Mouse (Mus musculus) kidney, embryonic 16.5 days (tissue): ENCODE data around the gene Setd1a. TPM values are rescaled to one million over a fixed set of nuclear protein-coding genes. Genes with fewer than 3 reads are reported as not detected.
A peak's percentile ranks its signal among the peaks of the same experiment; 100 is the strongest.
"Not testable (repeated sequence)": the region's sequence is repeated elsewhere in the genome, so short reads cannot be mapped to it uniquely, and the experiment has no call there.

Experiments used
- ATAC-seq: fragments of 200-750 bp; cut with Nextera tagmentation; 2 replicates; pipeline ENCODE4 v1.8.0; 2017; ENCODE audit warnings: moderate TSS enrichment; ENCODE audit not compliant: low FRiP score, low TSS enrichment
- H3K27ac ChIP-seq: fragments of 300-500 bp; sonication (generic); 2 replicates; pipeline ENCODE4 v1.5.1; 2014; ENCODE audit warnings: low read length
- H3K27me3 ChIP-seq: fragments of 300-500 bp; sonication (generic); 2 replicates; pipeline ENCODE4 v1.6.1; 2014; ENCODE audit warnings: low read length, control low read depth, mixed read lengths; ENCODE audit not compliant: insufficient read depth
- H3K36me3 ChIP-seq: fragments of 300-500 bp; sonication (generic); 2 replicates; pipeline ENCODE4 v1.6.1; 2014; ENCODE audit warnings: low read length, control low read depth, mixed read lengths; ENCODE audit not compliant: insufficient read depth
- H3K4me1 ChIP-seq: fragments of 300-500 bp; sonication (generic); 2 replicates; pipeline ENCODE4 v1.6.1; 2014; ENCODE audit warnings: low read length, control low read depth, mixed read lengths; ENCODE audit not compliant: insufficient read depth
- H3K4me2 ChIP-seq: fragments of 300-500 bp; sonication (generic); replicated peaks from 2 replicates; pipeline ENCODE4 v1.6.1; 2014; ENCODE audit warnings: low read depth, low read length
- H3K4me3 ChIP-seq: fragments of 300-500 bp; sonication (generic); 2 replicates; pipeline ENCODE4 v1.5.1; 2014; ENCODE audit warnings: mild to moderate bottlenecking, low read length
- H3K9ac ChIP-seq: fragments of 300-500 bp; sonication (generic); replicated peaks from 2 replicates; pipeline ENCODE4 v1.6.1; 2014; ENCODE audit warnings: low read length
- H3K9me3 ChIP-seq: fragments of 300-500 bp; sonication (generic); 2 replicates; pipeline ENCODE4 v1.6.1; 2016; ENCODE audit warnings: low read length, control low read depth
- WGBS: fragments of 180-500 bp; shearing (Covaris S2); extraction: QIAGEN DNeasy Blood & Tissue Kit; methylation state at CpG from one replicate; pipeline ENCODE4 v1.1.7; 2014; 5-methylcytosine and 5-hydroxymethylcytosine counted together
- polyA plus RNA-seq: library from polyadenylated mRNA; unstranded; fragments of >200 nt; fragmentation: Nextera tagmentation; extraction: Ambion mirVana; gene quantifications from 2 replicates; pipeline ENCODE4 v1.2.1, GENCODE M21; 2015

The Setd1a gene
- polyA plus RNA-seq, 1 experiment from 2014 or later = 19.4 TPM

DNA sequence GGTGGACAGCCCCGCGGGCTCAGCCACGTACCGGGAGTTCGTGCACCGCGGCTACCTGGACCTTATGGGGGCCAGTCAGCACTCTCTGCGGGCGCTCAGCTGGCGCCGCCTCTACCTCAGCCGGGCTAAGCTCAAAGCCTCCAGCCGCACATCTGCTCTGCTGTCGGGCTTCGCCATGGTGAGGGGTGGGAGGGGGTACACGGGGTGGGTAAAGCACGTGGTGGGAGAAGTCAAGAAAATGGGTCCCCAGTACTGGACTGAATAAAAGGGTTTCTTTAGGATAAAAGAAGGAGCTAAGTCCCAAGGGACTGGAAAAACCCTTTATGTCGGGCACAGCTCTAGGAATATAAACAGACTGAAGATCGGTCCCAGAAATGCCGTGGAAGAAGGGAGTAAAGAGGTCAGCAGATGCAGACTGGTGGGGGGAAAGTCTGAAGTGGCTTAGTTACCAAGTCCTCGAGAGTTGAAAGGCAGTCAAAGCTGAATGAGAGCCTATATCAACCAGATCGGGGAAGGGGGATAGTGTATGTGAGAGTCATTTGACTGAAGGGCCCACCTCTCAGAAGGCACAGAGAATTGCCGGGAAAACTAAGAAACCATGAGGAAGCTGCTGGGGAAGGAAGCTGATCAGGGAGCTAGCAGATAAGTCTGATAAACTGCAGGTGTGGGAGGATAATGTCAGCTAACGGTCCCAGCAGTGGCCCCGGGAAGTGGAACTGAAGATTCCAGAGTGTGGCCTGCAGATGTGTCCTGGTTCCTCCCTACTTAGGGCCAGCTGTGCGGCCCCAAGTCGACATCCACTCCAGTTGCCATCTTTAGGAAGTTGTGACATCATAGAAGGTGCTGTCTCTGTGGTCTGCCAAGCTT, 6.2 kb upstream of the Setd1a start:
- H3K27ac ChIP-seq = peak overlapping the region; percentile 95
- WGBS = 1% methylated on average over 27 of the region's 27 CpGs
- H3K27me3 ChIP-seq = no peaks in the 10 kb centered on the region
- H3K36me3 ChIP-seq = peaks cover 23% of the 10 kb centered on the region
- no peaks in the 10 kb centered on the region for H3K9me3 ChIP-seq
- peak overlapping the region; percentile 90 for H3K9ac ChIP-seq
- H3K4me2 ChIP-seq = peak overlapping the region; percentile 88
- H3K4me3 ChIP-seq = peak overlapping the region; percentile 75
- peaks cover 18% of the 10 kb centered on the region for H3K4me1 ChIP-seq
- no peak; the same call in 1 of the 2 replicates for ATAC-seq

DNA sequence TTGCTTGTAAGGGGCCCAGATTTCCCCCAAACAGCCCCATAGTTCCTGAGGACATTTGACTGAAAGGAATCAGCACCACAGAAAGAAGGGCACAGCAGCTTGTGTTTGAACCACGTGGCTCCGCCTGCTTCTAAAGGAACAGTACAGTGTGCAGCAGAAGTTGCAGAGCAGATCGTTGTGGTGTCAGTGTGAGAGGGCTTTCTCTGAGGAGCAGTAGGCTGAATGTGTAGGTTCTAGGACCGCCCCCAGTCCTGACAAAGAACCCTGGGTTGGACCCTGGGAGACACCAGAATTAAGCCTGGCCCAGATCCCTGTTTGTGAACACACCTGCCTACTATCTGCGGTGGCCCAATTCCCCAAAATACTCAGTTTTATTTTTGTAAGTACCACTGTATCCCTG, 5.2 kb upstream of the Setd1a start:
- no peak for ATAC-seq
- no peak overlapping the region; the same call in 1 of the 2 replicates for H3K4me3 ChIP-seq

DNA sequence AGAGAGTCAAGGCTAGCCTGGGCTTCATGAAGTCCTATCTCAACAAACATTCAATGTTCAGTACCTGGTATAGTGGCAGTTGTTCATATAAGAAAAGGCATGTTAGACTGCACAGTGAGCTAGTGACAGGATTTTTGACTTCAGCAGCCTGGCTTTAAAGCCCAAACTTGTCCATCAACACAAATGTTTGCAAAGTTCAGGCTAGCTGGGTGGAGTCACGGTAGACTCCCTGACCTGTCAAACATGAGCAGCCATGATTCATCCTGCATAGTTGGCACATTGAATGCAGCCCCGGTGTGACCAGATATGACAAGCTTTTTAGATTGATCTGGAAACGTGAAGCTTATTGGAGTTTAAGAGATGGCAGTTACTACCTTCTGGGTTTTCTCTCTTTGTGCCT, 4.4 kb upstream of the Setd1a start:
- Histone ChIP-seq H3K9ac (no peak overlapping the region), H3K27me3 (no peaks in the 10 kb centered on the region), H3K4me1 (peaks cover 18% of the 10 kb centered on the region), H3K4me2 (no peak overlapping the region), H3K27ac (no peak overlapping the region), H3K4me3 (no peak overlapping the region), H3K36me3 (peaks cover 15% of the 10 kb centered on the region), H3K9me3 (no peaks in the 10 kb centered on the region)
- no peak for ATAC-seq
- WGBS = 67% methylated on average over 3 of the region's 3 CpGs

More for the DNA sequence above, 5.2 kb upstream of the Setd1a start:
- 65% methylated on average over 5 of the region's 5 CpGs for WGBS
- Histone ChIP-seq H3K4me1 (peaks cover 18% of the 10 kb centered on the region), H3K27ac (peak overlapping the region; percentile 95; the same call in 1 of the 2 replicates), H3K27me3 (no peaks in the 10 kb centered on the region), H3K9ac (peak overlapping the region; percentile 90), H3K4me2 (peak overlapping the region; percentile 88), H3K36me3 (peaks cover 15% of the 10 kb centered on the region), H3K9me3 (no peaks in the 10 kb centered on the region)

DNA sequence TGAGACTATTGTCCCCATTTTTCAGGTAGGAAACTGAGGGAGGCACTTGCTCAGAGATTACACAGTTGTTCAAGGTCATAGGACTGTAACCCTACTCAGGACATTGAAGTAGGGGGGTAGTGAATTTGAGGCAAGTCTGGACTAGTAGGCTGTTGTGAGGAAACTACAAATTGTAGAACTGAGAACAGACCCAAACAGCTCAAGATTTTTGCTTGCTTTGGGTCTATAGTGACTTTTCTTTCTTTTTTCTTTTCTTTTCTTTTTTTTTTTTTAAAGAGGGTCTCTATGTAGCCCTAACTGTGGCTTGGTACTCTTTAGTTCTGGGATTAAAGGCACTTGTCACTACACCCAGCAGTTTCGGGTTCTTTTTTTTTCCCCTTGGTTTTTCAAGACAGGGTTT, 3.9 kb upstream of the Setd1a start:
- Histone ChIP-seq H3K4me2 (no peak overlapping the region), H3K9me3 (no peaks in the 10 kb centered on the region), H3K9ac (no peak overlapping the region), H3K4me3 (no peak overlapping the region), H3K4me1 (peaks cover 18% of the 10 kb centered on the region), H3K27ac (no peak overlapping the region), H3K36me3 (peaks cover 10% of the 10 kb centered on the region), H3K27me3 (no peaks in the 10 kb centered on the region)
- 93% methylated on average over 1 of the region's 1 CpGs for WGBS
- ATAC-seq = no peak

DNA sequence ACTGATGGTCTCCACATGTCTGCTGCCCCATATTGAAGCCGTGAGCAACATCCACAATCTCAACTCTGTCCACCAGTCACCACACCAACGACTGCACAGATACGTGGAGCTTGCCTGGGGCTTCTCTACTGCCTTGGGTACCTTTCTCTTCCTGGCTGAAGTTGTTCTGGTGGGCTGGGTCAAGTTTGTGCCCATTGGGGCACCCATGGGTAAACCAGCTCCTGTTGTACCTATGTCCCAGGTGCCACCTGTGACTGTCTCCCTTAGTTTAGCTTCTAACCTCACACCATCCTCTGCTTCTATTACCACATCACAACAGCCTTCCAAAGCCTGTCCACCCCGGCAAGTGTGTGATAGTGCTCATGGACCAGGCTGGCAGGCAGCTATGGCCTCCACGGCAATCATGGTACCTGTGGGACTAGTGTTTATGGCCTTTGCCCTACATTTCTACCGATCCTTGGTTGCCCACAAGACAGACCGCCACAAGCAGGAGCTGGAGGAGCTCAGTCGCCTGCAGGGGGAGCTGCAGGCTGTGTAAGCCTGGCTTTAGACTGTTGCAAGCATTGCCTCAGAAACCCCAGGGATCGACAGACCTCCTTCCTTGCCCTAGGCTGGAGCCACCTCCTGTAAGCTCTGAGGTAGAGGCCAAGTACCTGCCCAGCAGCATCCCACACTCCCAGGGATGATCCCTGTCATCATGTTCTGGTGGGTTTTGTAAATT, 2.6 kb upstream of the Setd1a start:
- peaks cover 24% of the 10 kb centered on the region for H3K4me1 ChIP-seq
- no peak overlapping the region for H3K9ac ChIP-seq
- H3K27me3 ChIP-seq = no peaks in the 10 kb centered on the region
- H3K9me3 ChIP-seq = no peaks in the 10 kb centered on the region
- H3K27ac ChIP-seq = no peak overlapping the region
- ATAC-seq = no peak
- H3K36me3 ChIP-seq = peaks cover 5% of the 10 kb centered on the region; the same call in 1 of the 2 replicates
- WGBS = 37% methylated on average over 9 of the region's 9 CpGs
- no peak overlapping the region for H3K4me2 ChIP-seq
- no peak overlapping the region for H3K4me3 ChIP-seq

DNA sequence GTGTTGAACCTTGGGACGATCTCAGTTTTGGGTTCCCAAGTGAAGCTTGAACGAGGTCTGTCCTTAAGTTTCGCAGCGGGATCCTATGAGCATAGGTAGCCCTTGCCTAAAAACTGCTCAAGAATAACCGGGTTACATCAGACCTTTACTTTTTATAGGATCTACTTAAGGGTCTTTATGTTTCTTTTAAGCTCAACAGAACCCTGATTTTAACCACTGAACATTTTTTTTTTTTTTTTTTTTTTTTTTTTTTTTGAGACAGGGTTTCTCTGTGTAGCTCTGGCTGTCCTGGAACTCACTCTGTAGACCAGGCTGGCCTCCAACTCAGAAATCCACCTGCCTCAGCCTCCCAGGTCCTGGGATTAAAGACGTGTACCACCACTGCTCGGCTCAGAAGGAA, 633 bp upstream of the Setd1a start:
- H3K4me1 ChIP-seq = peaks cover 16% of the 10 kb centered on the region
- peak overlapping the region; percentile 76 for H3K4me2 ChIP-seq
- H3K36me3 ChIP-seq = peaks cover 17% of the 10 kb centered on the region
- not testable (repeated sequence) for H3K27me3 ChIP-seq, H3K9me3 ChIP-seq, ATAC-seq
- H3K27ac ChIP-seq = peak overlapping the region; percentile 100
- peak overlapping the region; percentile 92 for H3K9ac ChIP-seq
- H3K4me3 ChIP-seq = peak overlapping the region; percentile 88
- WGBS = 74% methylated on average over 7 of the region's 7 CpGs

DNA sequence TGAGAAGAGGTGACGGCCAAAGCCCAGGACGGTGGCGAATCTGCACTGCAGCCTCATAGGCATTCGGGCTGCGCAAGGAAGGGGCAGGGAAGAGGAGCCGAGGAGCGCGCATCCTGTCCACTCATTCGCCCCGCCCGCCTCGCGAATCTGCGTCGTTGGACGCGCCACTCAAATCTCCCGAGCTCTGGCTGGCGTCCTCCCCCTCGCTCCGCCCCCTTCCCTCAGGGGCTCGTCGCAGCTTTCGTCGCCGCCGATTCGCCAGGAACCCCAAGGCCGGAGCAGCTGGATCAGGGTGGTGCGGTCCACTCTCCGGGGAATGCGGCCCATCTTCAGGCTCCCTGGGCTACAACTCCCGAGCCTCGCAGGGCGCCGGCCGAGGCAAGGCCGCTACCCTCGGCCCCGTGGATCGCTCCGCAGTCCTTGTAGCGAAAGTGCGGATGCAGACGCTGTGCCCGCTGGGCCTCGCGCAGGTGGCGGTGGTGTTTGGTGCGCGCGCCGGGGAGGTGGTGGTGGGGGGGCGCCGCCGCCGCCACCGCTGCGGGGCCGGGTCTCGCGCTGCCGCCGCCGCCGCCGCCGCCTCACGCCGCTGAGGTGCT, 506 bp downstream of the Setd1a start:
- ATAC-seq = peak; percentile 93
- WGBS = under 1% methylated on average over 69 of the region's 70 CpGs
- Histone ChIP-seq H3K4me1 (peaks cover 10% of the 10 kb centered on the region), H3K4me2 (peak overlapping the region; percentile 76), H3K27me3 (no peaks in the 10 kb centered on the region), H3K9me3 (no peaks in the 10 kb centered on the region), H3K9ac (peak overlapping the region; percentile 92), H3K27ac (peak overlapping the region; percentile 100), H3K36me3 (peaks cover 26% of the 10 kb centered on the region), H3K4me3 (peak overlapping the region; percentile 88)

DNA sequence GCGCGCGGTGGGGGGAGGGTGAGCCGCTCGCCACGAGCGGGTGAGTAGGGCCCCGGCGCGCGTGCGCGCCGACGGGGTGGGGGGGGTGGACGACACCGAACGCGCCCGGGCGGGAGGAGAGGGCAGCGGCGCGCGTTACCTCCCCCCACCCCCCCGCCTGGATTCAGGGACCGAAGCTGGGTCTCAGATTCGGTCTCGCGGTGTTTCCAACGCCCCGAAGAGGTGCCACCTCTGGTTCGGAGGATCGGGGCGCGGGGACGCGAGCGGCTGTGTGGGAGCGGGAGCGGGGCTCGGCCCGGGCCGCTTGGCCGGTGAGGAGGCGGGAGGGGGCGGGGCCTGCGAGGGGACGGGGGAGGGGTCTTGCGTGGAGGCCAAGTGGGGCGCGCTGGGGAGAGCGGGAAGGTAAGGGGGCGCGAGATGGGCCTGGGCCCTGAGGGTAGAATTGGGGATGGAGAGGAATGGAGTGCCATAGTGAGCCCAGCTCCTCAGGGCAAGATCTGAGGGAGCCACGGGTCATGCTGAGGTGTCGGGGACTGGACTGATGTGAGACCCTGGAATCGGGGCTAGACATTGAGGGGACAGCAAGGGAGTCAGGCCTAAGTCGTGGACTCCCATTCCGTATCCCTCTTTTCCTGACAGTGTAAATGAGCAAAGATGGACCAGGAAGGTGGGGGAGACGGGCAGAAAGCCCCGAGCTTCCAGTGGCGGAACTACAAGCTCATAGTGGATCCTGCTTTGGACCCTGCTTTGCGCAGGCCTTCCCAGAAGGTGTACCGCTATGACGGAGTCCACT, 1.2 kb downstream of the Setd1a start:
- peaks cover 32% of the 10 kb centered on the region for H3K36me3 ChIP-seq
- H3K4me2 ChIP-seq = peak overlapping the region; percentile 76
- peak overlapping the region; percentile 88 for H3K4me3 ChIP-seq
- peak overlapping the region; percentile 100 for H3K27ac ChIP-seq
- ATAC-seq = peak; percentile 64
- H3K27me3 ChIP-seq = no peaks in the 10 kb centered on the region
- peak overlapping the region; percentile 92 for H3K9ac ChIP-seq
- H3K9me3 ChIP-seq = no peaks in the 10 kb centered on the region
- 2% methylated on average over 52 of the region's 66 CpGs for WGBS
- peaks cover 10% of the 10 kb centered on the region for H3K4me1 ChIP-seq

DNA sequence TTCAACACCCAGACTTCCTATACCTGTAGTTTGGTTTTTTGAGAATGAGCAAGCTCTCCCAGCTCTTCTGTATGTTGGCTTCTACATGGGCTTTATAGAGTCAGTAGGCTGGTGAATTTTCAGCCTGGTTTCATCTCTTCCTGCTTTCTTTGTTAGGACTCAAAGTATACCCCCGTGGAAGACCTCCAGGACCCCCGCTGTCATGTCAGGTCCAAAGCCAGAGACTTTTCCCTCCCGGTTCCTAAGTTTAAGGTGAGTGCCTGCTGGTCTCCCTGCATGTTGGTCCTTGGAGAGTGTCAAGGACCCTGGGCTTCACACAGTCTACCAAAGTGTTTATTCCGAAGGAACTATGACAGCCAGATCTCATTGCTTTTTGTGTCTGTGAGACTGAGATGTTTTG, 1.9 kb downstream of the Setd1a start:
- Histone ChIP-seq H3K27ac (no peak overlapping the region), H3K9me3 (no peaks in the 10 kb centered on the region), H3K27me3 (no peaks in the 10 kb centered on the region), H3K4me3 (peak overlapping the region; percentile 88), H3K4me1 (peaks cover 10% of the 10 kb centered on the region), H3K36me3 (peaks cover 33% of the 10 kb centered on the region), H3K9ac (peak overlapping the region; percentile 92), H3K4me2 (peak overlapping the region; percentile 76)
- no peak for ATAC-seq
- 83% methylated on average over 4 of the region's 4 CpGs for WGBS
